Mouse (Mus musculus): Measurements from ENCODE around the gene Tmem50b. TPM values are rescaled to one million over a fixed set of nuclear protein-coding genes. Genes with fewer than 3 reads are reported as not detected.
"Not testable (repeated sequence)": the region's sequence is repeated elsewhere in the genome, so short reads cannot be mapped to it uniquely, and the experiment has no call there.

Tmem50b gene
- polyA plus RNA-seq, 1 experiment from 2014 or later, result 31.5 TPM

GRCm38 (mm10) chr16:91531856-91532255 lies 65.7 kb downstream of the Tmem50b start:
- H3K27ac ChIP-seq, result no peak overlapping the region
- no peak overlapping the region for H3K4me3 ChIP-seq
- no peaks in the 10 kb centered on the region for H3K9me3 ChIP-seq
- peaks cover 8% of the 10 kb centered on the region; the same call in 1 of the 2 replicates for H3K27me3 ChIP-seq
- H3K9ac ChIP-seq, result no peak overlapping the region
- no peak overlapping the region for H3K4me2 ChIP-seq (replicated peaks)
- H3K4me1 ChIP-seq, result peaks cover 27% of the 10 kb centered on the region
- H3K36me3 ChIP-seq, result no peaks in the 10 kb centered on the region
- 41% methylated on average over 6 of the region's 6 CpGs for WGBS
- no peak for ATAC-seq (ENCODE audit: low FRiP score, low read depth)

- H3K27me3 ChIP-seq; H3K27ac ChIP-seq; H3K9ac ChIP-seq; H3K36me3 ChIP-seq; ATAC-seq (ENCODE audit: low FRiP score, low read depth); H3K4me2 ChIP-seq (replicated peaks); H3K9me3 ChIP-seq; H3K4me3 ChIP-seq: not testable (repeated sequence)
- 85% methylated on average over 4 of the region's 4 CpGs for WGBS
- H3K4me1 ChIP-seq, result peaks cover 27% of the 10 kb centered on the region
These were observed 66.8 kb downstream of the Tmem50b start for GRCm38 (mm10) chr16:91530830-91531229.

- Histone ChIP-seq H3K9me3 (no peaks in the 10 kb centered on the region), H3K9ac (no peak overlapping the region), H3K27me3 (peaks cover 4% of the 10 kb centered on the region; the same call in 1 of the 2 replicates), H3K36me3 (no peaks in the 10 kb centered on the region), H3K4me1 (peaks cover 27% of the 10 kb centered on the region), H3K27ac (no peak overlapping the region), H3K4me2 (replicated peaks) (no peak overlapping the region), H3K4me3 (no peak overlapping the region)
- ATAC-seq (ENCODE audit: low FRiP score, low read depth), result no peak
- 86% methylated on average over 9 of the region's 9 CpGs for WGBS
These were observed 69.0 kb downstream of the Tmem50b start for GRCm38 (mm10) chr16:91528578-91528977.

GRCm38 (mm10) chr16:91527500-91527899 lies 70.1 kb downstream of the Tmem50b start:
- H3K4me3 ChIP-seq, result no peak overlapping the region
- H3K9me3 ChIP-seq, result no peaks in the 10 kb centered on the region
- no peak overlapping the region for H3K9ac ChIP-seq
- H3K27ac ChIP-seq, result no peak overlapping the region; the same call in 1 of the 2 replicates
- H3K36me3 ChIP-seq, result no peaks in the 10 kb centered on the region
- ATAC-seq (ENCODE audit: low FRiP score, low read depth), result no peak; the same call in 1 of the 2 replicates
- peaks cover 22% of the 10 kb centered on the region for H3K4me1 ChIP-seq
- no peaks in the 10 kb centered on the region for H3K27me3 ChIP-seq
- 44% methylated on average over 5 of the region's 5 CpGs for WGBS
- H3K4me2 ChIP-seq (replicated peaks), result no peak overlapping the region

GRCm38 (mm10) chr16:91527051-91527450 lies 70.5 kb downstream of the Tmem50b start:
- no peaks in the 10 kb centered on the region for H3K27me3 ChIP-seq
- no peak overlapping the region for H3K4me2 ChIP-seq (replicated peaks)
- H3K4me3 ChIP-seq, result no peak overlapping the region
- 64% methylated on average over 10 of the region's 10 CpGs for WGBS
- H3K9me3 ChIP-seq, result no peaks in the 10 kb centered on the region
- peaks cover 17% of the 10 kb centered on the region for H3K4me1 ChIP-seq
- ATAC-seq (ENCODE audit: low FRiP score, low read depth), result no peak
- H3K36me3 ChIP-seq, result no peaks in the 10 kb centered on the region
- H3K27ac ChIP-seq, result no peak overlapping the region
- no peak overlapping the region for H3K9ac ChIP-seq

- WGBS, result 95% methylated on average over 6 of the region's 6 CpGs
- Histone ChIP-seq H3K9me3 (no peaks in the 10 kb centered on the region), H3K9ac (no peak overlapping the region), H3K4me1 (peaks cover 10% of the 10 kb centered on the region; the same call in 1 of the 2 replicates), H3K36me3 (no peaks in the 10 kb centered on the region), H3K27ac (no peak overlapping the region), H3K27me3 (no peaks in the 10 kb centered on the region), H3K4me2 (replicated peaks) (no peak overlapping the region), H3K4me3 (no peak overlapping the region)
- ATAC-seq (ENCODE audit: low FRiP score, low read depth), result no peak
These were observed 71.3 kb downstream of the Tmem50b start for GRCm38 (mm10) chr16:91526274-91526673.

Small RNAs within 50 kb of the gene (microRNA-seq; reads per million reads assigned to microRNA genes)
- gene Mir6367, result not detected

Other genes with a start within 250 kb of the Tmem50b start
- 54.6 and 58.1 TPM in 2 replicates for gene Ifnar2, start 225.0 kb downstream of the Tmem50b start, polyA plus RNA-seq (2015; fragmentation: Nextera tagmentation; extraction: Ambion mirVana)
- gene Gm21970, start 206.1 kb downstream of the Tmem50b start, polyA plus RNA-seq (2015; fragmentation: Nextera tagmentation; extraction: Ambion mirVana), result not detected in 2 replicates
- gene Il10rb, start 191.6 kb downstream of the Tmem50b start, polyA plus RNA-seq (2015; fragmentation: Nextera tagmentation; extraction: Ambion mirVana), result 15.6 and 18.2 TPM in 2 replicates
- gene Ifnar1, start 112.6 kb downstream of the Tmem50b start, polyA plus RNA-seq (2015; fragmentation: Nextera tagmentation; extraction: Ambion mirVana), result 63.5 and 67.1 TPM in 2 replicates
- gene Ifngr2, start 50.7 kb downstream of the Tmem50b start, polyA plus RNA-seq (2015; fragmentation: Nextera tagmentation; extraction: Ambion mirVana), result 48.1 and 49.6 TPM in 2 replicates
- 3.8 and 5.2 TPM in 2 replicates for gene Dnajc28, start 21.2 kb upstream of the Tmem50b start, polyA plus RNA-seq (2015; fragmentation: Nextera tagmentation; extraction: Ambion mirVana)
- 110 and 114 TPM in 2 replicates for gene Gart, start 49.2 kb upstream of the Tmem50b start, polyA plus RNA-seq (2015; fragmentation: Nextera tagmentation; extraction: Ambion mirVana)
- gene Son, start 49.7 kb upstream of the Tmem50b start, polyA plus RNA-seq (2015; fragmentation: Nextera tagmentation; extraction: Ambion mirVana), result 154 and 161 TPM in 2 replicates
- gene Donson, start 91.0 kb upstream of the Tmem50b start, polyA plus RNA-seq (2015; fragmentation: Nextera tagmentation; extraction: Ambion mirVana), result 22.1 and 23.2 TPM in 2 replicates
- gene Cryzl1, start 131.2 kb upstream of the Tmem50b start, polyA plus RNA-seq (2015; fragmentation: Nextera tagmentation; extraction: Ambion mirVana), result 71.9 and 75.4 TPM in 2 replicates
- gene Itsn1, start 131.5 kb upstream of the Tmem50b start, polyA plus RNA-seq (2015; fragmentation: Nextera tagmentation; extraction: Ambion mirVana), result 27.4 and 27.7 TPM in 2 replicates

Data from limb, embryonic 13.5 days (tissue).